Mouse (Mus musculus): ENCODE measurements around the gene Gm39115. TPM values are rescaled to one million over a fixed set of nuclear protein-coding genes. Genes with fewer than 3 reads are reported as not detected.

Gene Gm39115
- polyA plus RNA-seq (2012) = not detected in 2 replicates

GRCm38 (mm10) chr7:142135934-142136333, at the start of gene Gm39115:
Gm39115 (minus strand) TSS chr7:142136034.

GRCm38 (mm10) chr7:142175905-142176304, 40.1 kb upstream of the Gm39115 start, which contains the start of gene Krtap5-2:
Krtap5-2 (minus strand) TSS chr7:142176005.

DNA sequence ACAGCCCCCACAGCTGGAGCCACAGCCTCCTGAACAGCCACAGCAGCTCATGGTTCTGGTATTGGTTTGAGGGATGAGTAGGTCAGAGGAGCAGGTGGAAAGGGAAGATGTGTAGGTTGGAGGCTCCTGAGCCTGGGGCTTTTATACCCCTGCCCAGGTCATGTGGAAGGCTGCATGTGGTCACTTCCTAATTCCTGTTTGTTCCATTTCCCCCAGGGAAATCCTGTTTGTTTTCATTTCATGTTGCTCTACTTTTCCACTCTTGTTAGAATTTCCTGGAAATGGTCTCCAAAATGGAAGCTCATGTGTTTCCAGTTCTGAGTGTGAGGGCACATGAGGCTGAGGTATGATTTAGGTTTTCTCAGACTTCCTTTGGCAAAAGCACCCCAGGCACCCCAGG, 29.8 kb upstream of the Gm39115 start, which contains the start of gene Gm4553:
TSS of gene Gm4553 (minus strand) at position 101 of the 400 bp plus-strand sequence.

DNA sequence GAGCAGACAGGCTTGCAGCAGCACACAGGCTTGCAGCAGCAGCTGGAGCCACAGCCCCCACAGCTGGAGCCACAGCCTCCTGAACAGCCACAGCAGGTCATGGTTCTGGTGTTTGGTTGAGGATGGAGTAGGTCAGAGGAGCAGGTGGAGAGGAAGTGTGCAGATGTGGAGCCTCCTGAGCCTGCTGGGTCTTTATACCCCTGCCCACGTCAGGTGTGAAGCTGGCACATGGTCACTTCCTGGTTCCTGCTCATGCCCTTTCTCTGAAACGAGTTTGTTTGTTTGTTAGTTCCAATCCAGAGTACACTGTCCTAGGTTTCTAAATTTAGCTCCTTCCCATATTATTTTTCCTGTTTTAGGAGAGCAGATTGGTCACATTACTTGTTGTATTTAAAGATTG, 21.2 kb upstream of the Gm39115 start, which contains the start of gene Gm29735:
TSS of gene Gm29735 (minus strand) at position 101 of the 400 bp plus-strand sequence.

GRCm38 (mm10) chr7:142144507-142144906, 8.7 kb upstream of the Gm39115 start, which contains the start of gene Gm45337:
Gm45337 (minus strand) TSS chr7:142144607.

GRCm38 (mm10) chr7:142120629-142121028, 15.2 kb downstream of the Gm39115 start, which contains the start of gene Gm45618:
Gm45618 (minus strand) TSS chr7:142120729.

GRCm38 (mm10) chr7:142095183-142095931, 40.5 kb downstream of the Gm39115 start, which contains the start of gene Dusp8:
Dusp8 (minus strand) TSS chr7:142095843.

Other genes starting within 250 kb of the Gm39115 start
- 58.7 and 65.6 TPM in 2 replicates for gene Tollip, start 217.5 kb downstream of the Gm39115 start, polyA plus RNA-seq (2012)
- gene Brsk2, start 186.3 kb downstream of the Gm39115 start, polyA plus RNA-seq (2012) = not detected in 2 replicates
- gene Mob2, start 75.0 kb downstream of the Gm39115 start, polyA plus RNA-seq (2012) = 51.7 TPM in 2 replicates
- gene Dusp8, start 40.2 kb downstream of the Gm39115 start, polyA plus RNA-seq (2012) = 2.6 and 3.2 TPM in 2 replicates
- gene Gm45618, start 15.3 kb downstream of the Gm39115 start, polyA plus RNA-seq (2012) = not detected in 2 replicates
- gene Gm45337, start 8.6 kb upstream of the Gm39115 start, polyA plus RNA-seq (2012) = not detected in 2 replicates
- not detected in 2 replicates for gene Gm29735, start 21.1 kb upstream of the Gm39115 start, polyA plus RNA-seq (2012)
- gene Gm4553, start 29.7 kb upstream of the Gm39115 start, polyA plus RNA-seq (2012) = not detected in 2 replicates
- gene Krtap5-2, start 40.0 kb upstream of the Gm39115 start, polyA plus RNA-seq (2012) = not detected in 2 replicates
- not detected in 2 replicates for gene Gm10153, start 54.4 kb upstream of the Gm39115 start, polyA plus RNA-seq (2012)
- not detected in 2 replicates for gene Krtap5-3, start 65.3 kb upstream of the Gm39115 start, polyA plus RNA-seq (2012)
- gene Gm7579, start 75.8 kb upstream of the Gm39115 start, polyA plus RNA-seq (2012) = not detected in 2 replicates
- gene Krtap5-5, start 93.9 kb upstream of the Gm39115 start, polyA plus RNA-seq (2012) = not detected in 2 replicates
- gene Gm40460, start 105.0 kb upstream of the Gm39115 start, polyA plus RNA-seq (2012) = not detected in 2 replicates
- gene Gm2431, start 122.3 kb upstream of the Gm39115 start, polyA plus RNA-seq (2012) = not detected in 2 replicates
- gene Gm4559, start 138.3 kb upstream of the Gm39115 start, polyA plus RNA-seq (2012) = not detected in 2 replicates
- not detected in 2 replicates for gene Krtap5-1, start 161.1 kb upstream of the Gm39115 start, polyA plus RNA-seq (2012)
- gene Krtap5-4, start 167.5 kb upstream of the Gm39115 start, polyA plus RNA-seq (2012) = not detected in 2 replicates
- gene Ifitm10, start 237.7 kb upstream of the Gm39115 start, polyA plus RNA-seq (2012) = 2.5 and 2.6 TPM in 2 replicates
- 62.1 and 84.1 TPM in 2 replicates for gene Gm49369, start 246.6 kb upstream of the Gm39115 start, polyA plus RNA-seq (2012)